Mouse (Mus musculus): Measurements from ENCODE around the gene Slc9a9. TPM values are rescaled to one million over a fixed set of nuclear protein-coding genes. Genes with fewer than 3 reads are reported as not detected.

The Slc9a9 gene
- total and polyA plus RNA-seq, 3 experiments: 0.46 to 0.71 TPM; not detected in 1

DNA sequence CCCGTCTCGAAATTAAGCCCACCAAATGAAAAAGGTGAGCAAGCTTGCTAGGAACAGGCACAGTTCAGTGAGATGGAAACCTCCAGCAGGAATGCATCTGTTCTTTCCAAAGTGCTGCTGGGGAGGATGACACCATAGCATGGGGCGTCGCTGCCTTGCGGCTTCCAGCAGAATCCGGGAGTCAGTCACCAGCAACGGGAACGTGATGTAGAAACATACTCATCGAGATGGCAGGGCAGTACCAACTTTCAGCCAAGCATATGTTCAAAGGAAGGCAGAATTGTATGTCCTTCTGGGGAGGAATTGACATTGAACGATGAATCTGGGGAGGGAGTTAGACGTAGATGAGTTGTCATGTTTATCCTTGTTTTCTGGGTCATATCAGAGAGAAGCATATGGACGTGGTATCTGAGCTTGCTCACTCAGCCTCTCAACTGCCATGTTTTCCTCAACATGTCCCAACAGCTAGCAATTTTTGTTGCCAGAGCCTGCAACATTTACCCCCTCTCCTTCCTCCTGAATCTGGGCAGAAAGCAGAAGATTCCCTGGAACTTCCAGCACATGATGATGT lies 350.5 kb downstream of the Slc9a9 start:
- Histone ChIP-seq H3K4me3 (ENCODE audit: control insufficient read depth in 1 of 2, insufficient read depth in 1 of 2, low read depth in 2 of 2, low read length in 2 of 2) (no peak overlapping the region), H3K27me3 (ENCODE audit: control insufficient read depth in 1 of 2, insufficient read depth in 2 of 2, low read length in 2 of 2) (no peaks in the 10 kb centered on the region), H3K4me1 (ENCODE audit: control insufficient read depth in 1 of 2, insufficient read depth in 2 of 2, low read length in 2 of 2) (no peaks in the 10 kb centered on the region), H3K36me3 (ENCODE audit: control insufficient read depth in 1 of 2, insufficient read depth in 2 of 2, low read length in 2 of 2) (no peaks in the 10 kb centered on the region), H3K9ac (ENCODE audit: control insufficient read depth, low read depth, low read length, poor library complexity, severe bottlenecking) (no peak overlapping the region), H3K9me3 (replicated peaks; ENCODE audit: insufficient read depth, low read length) (no peaks in the 10 kb centered on the region), H3K27ac (ENCODE audit: control insufficient read depth, low read depth, low read length) (no peak overlapping the region), H3K79me2 (ENCODE audit: control insufficient read depth, insufficient read depth, low read length, poor library complexity) (no peaks in the 10 kb centered on the region)
- DNase-seq (ENCODE audit: low read depth, low spot score): no peak
- TF ChIP-seq POLR2A (IDR thresholded peaks at IDR 0.05; ENCODE audit: control insufficient read depth in 1 of 2, insufficient read depth in 1 of 2, low read depth in 1 of 2, low read length in 2 of 2, poor library complexity in 1 of 2) (no peak), RAD21 (IDR thresholded peaks at IDR 0.05; ENCODE audit: low read depth, low read length) (no peak), ZC3H11A (IDR thresholded peaks at IDR 0.05; ENCODE audit: low read depth, low read length) (no peak), MYB (IDR thresholded peaks at IDR 0.05; ENCODE audit: low read depth, low read length) (no peak), JUND (IDR thresholded peaks at IDR 0.05; ENCODE audit: low read depth, low read length) (no peak), NRF1 (IDR thresholded peaks at IDR 0.05; ENCODE audit: insufficient read depth, low read depth, low read length, poor library complexity, severe bottlenecking) (no peak), CHD1 (IDR thresholded peaks at IDR 0.05; ENCODE audit: low read depth, low read length) (no peak), E2F4 (IDR thresholded peaks at IDR 0.05; ENCODE audit: borderline replicate concordance, low read depth, low read length) (no peak), MXI1 (IDR thresholded peaks at IDR 0.05; ENCODE audit: low read depth, low read length) (no peak), GABPA (IDR thresholded peaks at IDR 0.05; ENCODE audit: low read depth, low read length) (no peak), TBP (IDR thresholded peaks at IDR 0.05; ENCODE audit: low read depth, low read length) (no peak), MEF2A (IDR thresholded peaks at IDR 0.05; ENCODE audit: extremely low read depth, insufficient replicate concordance, low read depth, low read length, poor library complexity, severe bottlenecking) (no peak), ZMIZ1 (IDR thresholded peaks at IDR 0.05; ENCODE audit: low read depth, low read length) (no peak), SMC3 (IDR thresholded peaks at IDR 0.05; ENCODE audit: low read depth, low read length) (no peak), MAZ (IDR thresholded peaks at IDR 0.05; ENCODE audit: low read depth, low read length) (no peak), ZKSCAN1 (IDR thresholded peaks at IDR 0.05; ENCODE audit: low read depth, low read length) (no peak), USF2 (IDR thresholded peaks at IDR 0.05; ENCODE audit: borderline replicate concordance in 1 of 2, insufficient read depth in 1 of 2, low read depth in 1 of 2, low read length in 2 of 2) (no peak), TCF12 (IDR thresholded peaks at IDR 0.05; ENCODE audit: low read depth, low read length) (no peak)

DNA sequence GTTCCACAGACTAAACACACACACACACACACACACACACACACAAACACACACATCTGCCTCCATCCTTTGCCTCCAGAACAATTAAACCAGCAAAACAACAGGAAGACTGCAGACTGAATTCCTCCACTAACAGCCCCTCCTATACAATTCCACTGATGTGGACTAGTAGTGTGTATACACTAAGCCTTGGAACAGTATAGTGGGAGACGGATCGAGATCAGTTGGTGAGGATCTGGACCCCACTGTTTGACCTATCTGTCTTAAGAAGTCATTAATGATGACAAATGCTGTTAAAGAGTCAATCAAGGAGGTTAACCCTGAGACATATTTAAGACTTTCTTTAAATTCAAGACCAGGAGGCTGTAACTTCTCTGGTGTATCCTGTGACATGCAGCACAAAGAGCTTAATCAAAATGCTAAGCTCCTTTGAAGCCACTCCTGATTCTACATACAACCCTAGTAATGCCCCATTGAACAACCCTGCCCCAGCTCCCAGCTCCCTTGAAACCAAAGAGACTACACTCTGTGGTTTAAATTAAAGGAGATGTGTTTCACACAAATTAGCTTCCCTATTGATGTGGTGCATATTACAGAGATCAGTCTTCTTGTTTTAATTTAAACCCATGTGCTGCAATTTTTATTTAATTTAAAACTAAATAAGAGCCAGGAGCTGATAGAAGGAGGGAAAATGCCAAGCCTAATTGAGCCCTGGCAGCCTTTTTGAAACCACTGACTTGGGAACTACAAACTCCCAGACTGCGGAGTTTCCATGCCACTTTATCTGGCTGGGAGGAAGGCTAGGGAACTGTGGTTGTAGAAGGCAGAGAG lies 364.6 kb downstream of the Slc9a9 start:
- TF ChIP-seq E2F4 (IDR thresholded peaks at IDR 0.05; ENCODE audit: borderline replicate concordance, low read depth, low read length): no peak
- TF ChIP-seq SMC3 (IDR thresholded peaks at IDR 0.05; ENCODE audit: low read depth, low read length): no peak
- no peak for DNase-seq (ENCODE audit: low read depth, low spot score)

More for the DNA sequence above, 364.6 kb downstream of the Slc9a9 start:
- H3K27me3 ChIP-seq (ENCODE audit: control insufficient read depth in 1 of 2, insufficient read depth in 2 of 2, low read length in 2 of 2): no peaks in the 10 kb centered on the region
- no peaks in the 10 kb centered on the region for H3K9me3 ChIP-seq (replicated peaks; ENCODE audit: insufficient read depth, low read length)
- no peak overlapping the region for H3K9ac ChIP-seq (ENCODE audit: control insufficient read depth, low read depth, low read length, poor library complexity, severe bottlenecking)
- no peak overlapping the region for H3K27ac ChIP-seq (ENCODE audit: control insufficient read depth, low read depth, low read length)
- no peaks in the 10 kb centered on the region for H3K36me3 ChIP-seq (ENCODE audit: control insufficient read depth in 1 of 2, insufficient read depth in 2 of 2, low read length in 2 of 2)
- no peak overlapping the region for H3K4me3 ChIP-seq (ENCODE audit: control insufficient read depth in 1 of 2, insufficient read depth in 1 of 2, low read depth in 2 of 2, low read length in 2 of 2)
- no peaks in the 10 kb centered on the region for H3K79me2 ChIP-seq (ENCODE audit: control insufficient read depth, insufficient read depth, low read length, poor library complexity)
- H3K4me1 ChIP-seq (ENCODE audit: control insufficient read depth in 1 of 2, insufficient read depth in 2 of 2, low read length in 2 of 2): no peaks in the 10 kb centered on the region

All from MEL (cell line).